Mouse (Mus musculus) lung, postnatal 0 days (tissue): ENCODE data around the gene Nudt6. TPM values are rescaled to one million over a fixed set of nuclear protein-coding genes. Genes with fewer than 3 reads are reported as not detected.

ENCODE experiments used
- ATAC-seq: fragments of 200-750 bp; cut with Nextera tagmentation; 2 replicates; pipeline ENCODE4 v1.8.0; 2017; ENCODE audit warnings: moderate library complexity
- DNase-seq: peaks from one replicate; pipeline ENCODE4 v3.0.0-alpha.2; 2016; ENCODE audit warnings: low spot score
- H3K27ac ChIP-seq: fragments of 300-500 bp; sonication (generic); 2 replicates; pipeline ENCODE4 v1.5.1; 2014; ENCODE audit warnings: antibody characterized with exemption, mild to moderate bottlenecking, low read length, mixed read lengths
- H3K27me3 ChIP-seq: fragments of 300-500 bp; sonication (generic); replicated peaks from 2 replicates; pipeline ENCODE4 v1.6.1; 2014; ENCODE audit warnings: low read length, mixed read lengths; ENCODE audit not compliant: insufficient read depth
- H3K36me3 ChIP-seq: fragments of 300-500 bp; sonication (generic); 2 replicates; pipeline ENCODE4 v1.6.1; 2014; ENCODE audit warnings: low read length, mixed read lengths; ENCODE audit not compliant: insufficient read depth
- H3K4me1 ChIP-seq: fragments of 300-500 bp; sonication (generic); 2 replicates; pipeline ENCODE4 v1.6.1; 2014; ENCODE audit warnings: antibody characterized with exemption, low read depth, low read length, mixed read lengths; ENCODE audit not compliant: insufficient read depth
- H3K4me2 ChIP-seq: fragments of 300-500 bp; sonication (generic); replicated peaks from 2 replicates; pipeline ENCODE4 v1.6.1; 2014; ENCODE audit warnings: low read depth, mild to moderate bottlenecking, low read length, moderate library complexity, mixed read lengths
- H3K4me3 ChIP-seq: fragments of 300-500 bp; sonication (generic); 2 replicates; pipeline ENCODE4 v1.5.1; 2014; ENCODE audit warnings: low read depth, low read length
- H3K9ac ChIP-seq: fragments of 300-500 bp; sonication (generic); replicated peaks from 2 replicates; pipeline ENCODE4 v1.6.1; 2014; ENCODE audit warnings: low read depth, mild to moderate bottlenecking
- H3K9me3 ChIP-seq: fragments of 300-500 bp; sonication (generic); 2 replicates; pipeline ENCODE4 v1.6.1; 2016; ENCODE audit warnings: low read length, mixed read lengths
- CTCF ChIP-seq: IDR thresholded peaks from 2 replicates; pipeline ENCODE4 v1.5.1; 2016; ENCODE audit warnings: antibody characterized with exemption, mild to moderate bottlenecking
- EP300 ChIP-seq: IDR thresholded peaks from 2 replicates; pipeline ENCODE4 v1.6.1; 2016; ENCODE audit warnings: antibody characterized with exemption, mild to moderate bottlenecking, control low read depth
- WGBS: fragments of 180-500 bp; shearing (Covaris S2); extraction: QIAGEN DNeasy Blood & Tissue Kit; methylation state at CpG from one replicate; pipeline ENCODE4 v1.1.7; 2014; 5-methylcytosine and 5-hydroxymethylcytosine counted together
- polyA plus RNA-seq: library from polyadenylated mRNA; unstranded; fragments of >200 nt; fragmentation: Nextera tagmentation; extraction: Ambion mirVana; gene quantifications from 2 replicates; pipeline ENCODE4 v1.2.1, GENCODE M21; 2015

Nudt6 gene
- polyA plus RNA-seq, 1 experiment from 2014 or later, result 8.8 TPM

DNA sequence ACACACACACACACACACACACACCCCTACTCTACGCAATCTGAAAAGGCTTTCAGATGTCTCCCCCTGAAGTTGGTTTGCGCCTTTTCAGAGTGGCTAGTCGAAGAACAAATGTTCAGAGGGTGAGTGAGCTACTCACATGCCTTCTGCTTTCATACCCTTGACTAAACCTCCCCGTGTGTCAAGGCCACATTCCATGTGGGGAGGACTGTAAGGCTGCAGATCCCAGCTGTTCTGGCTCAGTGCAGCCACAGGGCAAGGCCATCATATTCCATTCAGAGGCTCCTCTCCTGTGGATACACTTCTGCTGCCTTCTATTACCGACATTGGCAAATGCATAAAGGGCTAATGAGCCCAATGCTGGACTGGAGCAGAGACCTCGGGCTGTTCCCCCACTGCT is 41.6 kb downstream of the Nudt6 start:
- peak overlapping the region; percentile 52; the same call in 1 of the 2 replicates for H3K27ac ChIP-seq
- peak; percentile 80 for ATAC-seq

DNA sequence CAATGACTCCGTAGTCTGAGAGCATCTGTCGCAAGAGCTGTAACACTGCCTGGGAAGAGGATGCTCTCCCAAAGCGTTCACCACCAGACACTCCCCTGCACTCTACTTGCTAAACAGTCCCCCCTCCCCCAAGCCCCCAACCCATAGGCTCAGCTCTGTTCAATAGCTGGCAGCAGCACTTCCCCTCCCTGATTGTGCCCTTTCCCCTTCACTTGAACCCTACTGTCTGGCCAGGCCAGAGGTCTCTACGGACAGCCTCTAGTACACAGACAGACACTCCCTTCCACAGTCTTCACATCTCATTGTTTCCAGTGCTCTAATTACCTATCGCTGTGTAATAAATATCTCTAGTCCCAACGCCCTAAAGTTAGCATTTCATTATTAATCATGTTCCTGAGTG is 42.1 kb downstream of the Nudt6 start:
- ATAC-seq (0 out of 2 replicates have a peak, but pooled peaks have one; percentile 3), DNase-seq (peak; percentile 12)
- no peak overlapping the region for H3K4me3 ChIP-seq
- 60% methylated on average over 6 of the region's 6 CpGs for WGBS
- H3K36me3 ChIP-seq, result no peaks in the 10 kb centered on the region
- H3K4me1 ChIP-seq, result peaks cover 5% of the 10 kb centered on the region; the same call in 1 of the 2 replicates
- H3K27me3 ChIP-seq, result no peaks in the 10 kb centered on the region
- H3K27ac ChIP-seq, result 0 out of 2 replicates have a peak overlapping the region, but pooled peaks have one; percentile 63
- no peak overlapping the region for H3K4me2 ChIP-seq
- TF ChIP-seq CTCF, result no peak
- TF ChIP-seq EP300, result no peak
- H3K9me3 ChIP-seq, result no peaks in the 10 kb centered on the region
- H3K9ac ChIP-seq, result no peak overlapping the region

More for the DNA sequence above, 41.6 kb downstream of the Nudt6 start:
- Histone ChIP-seq H3K27me3 (no peaks in the 10 kb centered on the region), H3K4me1 (peaks cover 5% of the 10 kb centered on the region; the same call in 1 of the 2 replicates), H3K9ac (no peak overlapping the region), H3K36me3 (no peaks in the 10 kb centered on the region), H3K4me2 (no peak overlapping the region), H3K4me3 (no peak overlapping the region), H3K9me3 (no peaks in the 10 kb centered on the region)
- DNase-seq, result peak; percentile 74
- 58% methylated on average over 6 of the region's 6 CpGs for WGBS
- TF ChIP-seq CTCF (peak; percentile 20), EP300 (no peak)

DNA sequence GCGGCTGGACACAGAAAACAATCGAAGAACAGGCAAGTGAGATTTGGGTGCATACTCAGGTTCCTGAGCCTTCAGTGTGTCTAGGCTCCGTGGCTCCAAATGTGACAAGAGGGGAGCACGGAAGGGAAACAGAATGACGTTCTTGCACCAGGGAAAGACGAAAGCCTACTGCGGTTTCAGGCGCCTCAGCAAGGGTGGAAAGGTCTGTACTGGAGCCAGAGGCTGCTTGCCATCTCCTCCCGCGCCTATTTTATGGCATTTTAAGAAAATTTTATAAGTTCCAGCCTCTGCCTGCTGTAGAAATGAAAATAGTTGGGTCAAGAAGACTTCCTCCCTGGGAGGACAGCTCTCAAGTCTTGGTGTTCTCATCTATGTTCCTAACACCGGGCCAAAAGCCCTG is 46.3 kb downstream of the Nudt6 start:
- H3K27ac ChIP-seq, result no peak overlapping the region
- H3K4me1 ChIP-seq, result no peaks in the 10 kb centered on the region
- no peak overlapping the region for H3K4me2 ChIP-seq
- TF ChIP-seq EP300 (no peak), CTCF (no peak)
- no peaks in the 10 kb centered on the region for H3K36me3 ChIP-seq
- H3K9me3 ChIP-seq, result no peaks in the 10 kb centered on the region
- 70% methylated on average over 11 of the region's 11 CpGs for WGBS
- H3K27me3 ChIP-seq, result no peaks in the 10 kb centered on the region
- ATAC-seq (no peak), DNase-seq (peak; percentile 34)
- H3K9ac ChIP-seq, result no peak overlapping the region
- H3K4me3 ChIP-seq, result no peak overlapping the region

DNA sequence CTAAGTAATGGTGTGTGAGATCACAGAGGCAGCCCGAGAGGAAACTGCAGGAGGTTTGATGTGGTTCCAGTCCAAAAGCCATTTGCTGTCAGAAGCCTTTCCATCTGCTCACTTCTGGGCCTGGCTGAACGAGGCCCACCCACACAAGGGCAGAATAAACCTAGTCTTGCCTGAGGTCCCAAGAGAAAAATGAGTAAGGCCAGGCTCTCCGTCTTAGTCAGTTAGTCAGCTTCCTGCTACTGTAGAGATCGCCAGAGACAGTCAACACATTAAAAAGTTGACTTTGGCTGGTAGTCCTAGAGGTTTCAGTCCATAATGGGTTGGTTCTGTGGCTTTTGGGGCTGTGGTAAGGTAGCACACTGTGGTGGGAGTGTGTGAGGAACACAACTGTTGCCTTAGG is 49.6 kb downstream of the Nudt6 start:
- DNase-seq (no peak), ATAC-seq (no peak)
- no peaks in the 10 kb centered on the region for H3K9me3 ChIP-seq
- H3K4me2 ChIP-seq, result no peak overlapping the region
- no peaks in the 10 kb centered on the region for H3K27me3 ChIP-seq
- WGBS, result 53% methylated on average over 4 of the region's 4 CpGs
- H3K4me1 ChIP-seq, result no peaks in the 10 kb centered on the region
- no peak for TF ChIP-seq CTCF
- no peak for TF ChIP-seq EP300
- no peaks in the 10 kb centered on the region for H3K36me3 ChIP-seq
- no peak overlapping the region for H3K27ac ChIP-seq
- no peak overlapping the region for H3K4me3 ChIP-seq
- no peak overlapping the region for H3K9ac ChIP-seq

DNA sequence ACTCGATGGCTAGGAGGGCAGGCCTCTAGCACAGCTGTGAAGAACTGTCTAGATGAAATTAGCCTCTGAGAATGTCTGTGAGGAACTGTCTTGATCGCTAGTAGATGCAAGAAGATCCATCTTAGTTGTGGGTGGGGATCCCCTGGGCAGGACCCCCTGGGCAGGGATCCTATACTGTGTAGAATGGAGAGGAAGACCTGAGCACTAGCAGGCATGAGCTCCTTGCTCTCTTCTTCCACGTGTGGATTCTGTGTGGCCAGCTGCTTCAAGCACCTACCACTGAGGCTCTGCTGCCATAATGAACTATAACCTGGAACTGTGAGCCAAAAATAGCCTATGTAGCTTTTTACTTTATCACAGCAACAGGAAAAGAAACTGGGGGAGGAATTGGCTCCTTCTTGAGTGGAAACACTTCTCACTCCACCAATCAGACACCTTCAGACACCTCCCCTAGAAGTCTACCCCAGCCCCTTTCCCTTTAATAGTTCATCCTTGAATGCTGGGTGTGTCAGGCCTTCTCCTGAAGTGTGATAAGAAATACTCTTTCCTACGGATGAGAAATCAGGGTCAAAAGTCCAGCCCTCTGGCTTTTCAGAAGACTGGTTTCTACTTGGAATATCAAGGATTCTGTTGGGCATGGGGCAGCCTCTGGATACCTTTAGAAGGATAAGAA is 53.5 kb downstream of the Nudt6 start:
- no peak; the same call in 1 of the 2 replicates for ATAC-seq
- 39% methylated on average over 4 of the region's 4 CpGs for WGBS
- peak overlapping the region; percentile 33; the same call in 1 of the 2 replicates for H3K27ac ChIP-seq
- H3K27me3 ChIP-seq, result no peaks in the 10 kb centered on the region
- no peak overlapping the region for H3K4me3 ChIP-seq
- H3K9me3 ChIP-seq, result no peaks in the 10 kb centered on the region
- H3K36me3 ChIP-seq, result no peaks in the 10 kb centered on the region
- TF ChIP-seq EP300 (no peak), CTCF (no peak)
- H3K4me1 ChIP-seq, result no peaks in the 10 kb centered on the region
- peak; percentile 11 for DNase-seq
- no peak overlapping the region for H3K4me2 ChIP-seq
- no peak overlapping the region for H3K9ac ChIP-seq

DNA sequence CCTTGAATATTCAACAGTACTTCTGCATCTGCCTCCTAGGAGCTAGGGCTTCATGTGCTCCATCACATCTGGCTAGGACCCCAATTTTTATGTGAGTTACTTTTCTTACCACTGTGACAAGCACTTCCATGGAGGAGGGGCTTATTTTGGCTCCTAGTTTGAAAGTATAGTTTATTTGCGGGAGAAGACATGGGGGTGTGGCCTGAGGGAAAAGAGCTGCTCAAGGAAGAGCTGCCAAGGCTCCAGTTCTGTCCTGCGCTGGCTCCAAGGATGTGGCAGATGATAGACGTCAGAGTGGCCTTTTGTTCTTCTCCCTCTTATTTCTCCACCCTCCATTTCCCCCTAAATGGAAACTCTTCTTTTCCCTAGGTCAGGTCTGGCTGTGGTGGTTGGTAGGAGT is 54.0 kb downstream of the Nudt6 start:
- 31% methylated on average over 3 of the region's 3 CpGs for WGBS
- Histone ChIP-seq H3K9ac (no peak overlapping the region), H3K9me3 (no peaks in the 10 kb centered on the region), H3K36me3 (no peaks in the 10 kb centered on the region), H3K4me3 (no peak overlapping the region), H3K4me1 (no peaks in the 10 kb centered on the region), H3K4me2 (no peak overlapping the region), H3K27me3 (no peaks in the 10 kb centered on the region), H3K27ac (no peak overlapping the region)
- peak; percentile 80 for DNase-seq
- ATAC-seq, result peak; percentile 86
- TF ChIP-seq EP300, result 0 out of 2 replicates have a peak, but pooled peaks have one; percentile 13
- TF ChIP-seq CTCF, result no peak
